ENCODE assay signal across 9 mouse cellular contexts in the genomic region with DNA sequence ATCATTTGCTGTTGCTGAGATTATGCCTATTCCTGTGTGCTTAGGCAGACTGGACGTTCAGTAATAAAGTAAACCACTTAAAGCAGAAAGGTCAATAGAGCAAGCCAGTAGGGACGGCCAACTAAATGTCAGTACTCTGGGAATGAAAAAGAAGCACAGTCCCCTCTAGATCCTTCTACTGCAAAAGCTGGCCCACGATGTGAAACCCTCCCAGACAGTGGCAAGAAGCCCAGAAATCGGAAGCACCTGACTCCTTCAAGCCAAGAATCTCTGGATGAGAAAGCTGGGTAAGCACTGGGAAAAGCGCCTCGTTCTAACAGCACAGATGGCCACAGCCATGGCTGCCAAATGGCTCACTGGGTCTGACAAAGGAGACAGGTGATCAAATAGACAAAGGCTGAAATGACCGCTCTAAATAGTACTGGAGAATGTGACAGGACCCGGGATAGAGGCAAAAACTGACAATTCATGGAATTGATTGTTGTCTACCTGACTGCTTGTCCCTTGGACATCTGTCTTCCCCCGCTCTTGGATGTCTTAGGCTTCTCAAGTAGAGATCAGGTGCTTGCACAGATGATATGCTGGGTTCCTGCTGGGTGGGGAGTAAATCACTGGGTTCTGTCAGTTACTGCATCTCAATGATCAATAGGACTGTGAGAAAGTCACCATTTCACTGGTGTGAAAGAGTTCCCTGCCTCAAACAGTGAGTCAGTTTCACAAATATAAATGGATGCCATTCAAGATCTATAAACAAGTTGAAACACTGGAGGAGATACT.
DNase-seq lines count a peak whose midpoint lies in the region; ATAC-seq lines count a peak whose summit lies in the region.
"Had no signal": no experiment of that assay in that cellular context is flagged by ENCODE, and none has a peak within 500 bp of the region (broad histone marks: within the 10 kb centered on the region; RNA-seq: fewer than 3 reads in every experiment).

No protein-coding gene starts in this region.

- DNase-seq in forebrain, embryonic 11.5 days (ENCODE audit: low spot score) = no peak
- DNase-seq in brain, embryonic 18.5 days (ENCODE audit: low read depth, low spot score) = peak; percentile 55
- peak; percentile 30 to 32 for DNase-seq in frontal cortex, postnatal 10 days (ENCODE audit: low spot score in 2 of 2)
- peak; percentile 49 to 66 for DNase-seq in layer of hippocampus, adult 8-10 months (ENCODE audit: low spot score in 2 of 2)
- DNase-seq in right cerebral cortex, adult 18-20 months = peak; percentile 80
- DNase-seq in thymus, postnatal 36 days = no peak
- no peak for DNase-seq in ovary, adult 18-20 months (ENCODE audit: low spot score)

- H3K4me3 ChIP-seq in forebrain, embryonic 13.5 days = no peak overlapping the region
- H3K4me3 ChIP-seq in forebrain, embryonic 11.5 days (ENCODE audit: low read depth, low read length) = no peak overlapping the region
- H3K4me3 ChIP-seq: limb, embryonic 13.5 days had no signal

- H3K4me1 ChIP-seq in forebrain, embryonic 13.5 days = no peaks in the 10 kb centered on the region
- H3K4me1 ChIP-seq in forebrain, embryonic 11.5 days (replicated peaks; ENCODE audit: control insufficient read depth, insufficient read depth, low read length) = no peaks in the 10 kb centered on the region
- H3K4me1 ChIP-seq: limb, embryonic 13.5 days had no signal

- H3K9me3 ChIP-seq in forebrain, embryonic 13.5 days (replicated peaks) = no peaks in the 10 kb centered on the region
- H3K9me3 ChIP-seq in forebrain, embryonic 11.5 days (ENCODE audit: control insufficient read depth, low read length) = no peaks in the 10 kb centered on the region
- H3K9me3 ChIP-seq: limb, embryonic 13.5 days had no signal

- no peaks in the 10 kb centered on the region for H3K36me3 ChIP-seq in forebrain, embryonic 13.5 days (ENCODE audit: poor library complexity, severe bottlenecking)
- H3K36me3 ChIP-seq in forebrain, embryonic 11.5 days (ENCODE audit: control insufficient read depth, insufficient read depth, low read length) = no peaks in the 10 kb centered on the region
- H3K36me3 ChIP-seq: limb, embryonic 13.5 days had no signal

- no peak overlapping the region for H3K9ac ChIP-seq in forebrain, embryonic 13.5 days
- H3K9ac ChIP-seq in forebrain, embryonic 11.5 days (ENCODE audit: low read length) = no peak overlapping the region
- H3K9ac ChIP-seq: limb, embryonic 13.5 days had no signal

- H3K27me3 ChIP-seq in forebrain, embryonic 13.5 days = no peaks in the 10 kb centered on the region
- H3K27me3 ChIP-seq in forebrain, embryonic 11.5 days (ENCODE audit: control insufficient read depth, insufficient read depth, low read length) = no peaks in the 10 kb centered on the region
- H3K27me3 ChIP-seq: limb, embryonic 13.5 days had no signal

- H3K27ac ChIP-seq in forebrain, embryonic 13.5 days = peak overlapping the region; percentile 40; the same call in 1 of the 2 replicates
- H3K27ac ChIP-seq in forebrain, embryonic 11.5 days (ENCODE audit: low read depth, low read length) = no peak overlapping the region
- H3K27ac ChIP-seq: limb, embryonic 13.5 days had no signal

- 75% methylated on average over 9 of the region's 9 CpGs for WGBS in forebrain, embryonic 13.5 days
- 86% methylated on average over 9 of the region's 9 CpGs for WGBS in forebrain, embryonic 11.5 days

- peak; percentile 86 for ATAC-seq in forebrain, embryonic 13.5 days
- no peak for ATAC-seq in forebrain, embryonic 11.5 days (replicated peaks; ENCODE audit: low FRiP score)

- no peak overlapping the region for H3K4me2 ChIP-seq in forebrain, embryonic 13.5 days
- H3K4me2 ChIP-seq in forebrain, embryonic 11.5 days (ENCODE audit: low read depth, low read length, severe bottlenecking) = no peak overlapping the region
- H3K4me2 ChIP-seq: limb, embryonic 13.5 days had no signal

Comparison
In these comparisons a context has a peak if more than half of its experiments do, and no peak if none do; other contexts are left out.
1. DNase-seq: peak in brain, embryonic 18.5 days (single experiment), frontal cortex, postnatal 10 days (2 of 2), layer of hippocampus, adult 8-10 months (2 of 2) and right cerebral cortex, adult 18-20 months (single experiment); none in forebrain, embryonic 11.5 days (single experiment), thymus, postnatal 36 days (0 of 2) and ovary, adult 18-20 months (single experiment).